Mouse (Mus musculus): ENCODE measurements around the gene Dclk2.

The Dclk2 gene

DNA sequence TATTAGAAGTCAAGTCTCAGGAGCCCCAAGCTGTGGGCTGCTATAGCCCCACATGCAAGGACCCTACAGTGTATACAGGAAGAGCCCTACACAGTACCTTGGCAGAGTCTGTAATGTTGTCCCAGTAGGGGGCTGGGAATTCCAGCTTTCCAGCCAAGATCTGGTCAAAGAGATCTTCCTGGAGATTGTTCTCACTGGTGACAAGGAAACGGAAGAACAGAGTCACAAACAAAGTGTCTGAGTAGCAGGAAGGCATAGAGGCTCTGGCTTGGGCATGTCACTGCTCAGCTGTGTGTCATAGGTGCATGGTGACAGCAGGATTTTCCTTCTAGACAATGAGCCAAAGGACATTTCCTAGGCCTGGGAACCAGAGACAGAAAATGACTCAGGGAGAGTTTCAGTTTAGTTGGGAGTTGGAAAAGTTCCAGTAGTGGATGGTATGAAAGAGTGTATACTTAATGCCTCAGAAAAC is 126.9 kb downstream of the Dclk2 start:
- no peak for DNase-seq

GRCm38 (mm10) chr3:86793264-86793663 is 127.4 kb downstream of the Dclk2 start:
- DNase-seq: no peak

GRCm38 (mm10) chr3:86789752-86790151 is 130.9 kb downstream of the Dclk2 start:
- peak; percentile 67 to 79 for DNase-seq

DNA sequence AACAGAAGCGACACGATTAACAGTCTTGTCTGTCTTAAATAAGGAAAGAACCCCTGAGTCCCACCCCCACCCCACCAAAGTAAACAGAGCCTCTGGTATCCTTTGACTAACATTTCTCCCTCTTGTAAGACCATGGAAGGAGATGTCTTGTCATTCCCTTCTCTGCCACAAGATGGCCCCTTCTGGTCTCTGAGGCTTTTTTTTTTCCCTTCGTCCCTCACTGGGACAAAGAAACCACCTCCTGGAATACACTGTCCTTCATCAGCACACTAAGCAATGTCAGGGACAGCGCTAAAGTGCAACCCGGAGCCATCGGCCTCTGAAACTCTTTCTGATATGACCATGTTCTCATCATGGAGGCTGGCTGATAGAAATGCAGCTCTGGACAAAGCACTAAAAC is 131.9 kb downstream of the Dclk2 start:
- DNase-seq: peak; percentile 67 to 71

DNA sequence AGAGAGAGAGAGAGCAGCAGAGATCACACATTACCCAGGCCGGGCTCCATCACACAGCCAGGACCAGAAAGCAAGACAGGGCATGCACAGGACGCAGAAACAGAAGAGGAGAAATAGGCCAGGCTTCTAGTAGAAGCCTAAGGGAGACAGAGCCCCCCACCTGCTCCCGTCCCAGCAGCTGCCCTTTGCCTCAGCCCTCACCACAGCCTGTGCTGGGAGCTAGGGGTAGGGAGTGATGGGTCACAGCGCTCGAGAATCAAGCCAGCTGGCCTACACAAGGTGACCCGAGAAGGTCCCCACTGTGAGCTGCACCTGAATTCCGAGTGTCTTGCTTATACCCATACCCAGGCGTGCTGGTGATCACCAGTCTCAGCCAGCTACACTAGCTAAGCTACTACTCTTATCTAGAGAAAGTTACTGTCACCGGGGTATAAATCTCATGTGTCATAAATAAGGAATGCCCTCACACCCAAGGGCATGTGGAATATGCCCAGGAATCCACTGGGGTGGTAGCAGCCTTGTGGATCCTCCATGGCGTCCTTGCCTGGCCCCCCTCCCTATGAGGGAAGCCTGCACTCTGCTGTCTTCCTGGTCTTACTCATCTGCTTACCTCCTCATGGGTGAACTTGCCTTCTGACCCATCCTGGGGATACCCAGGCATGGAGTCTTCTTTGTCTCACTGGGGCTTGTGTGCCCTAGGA is 133.1 kb downstream of the Dclk2 start:
- DNase-seq: no peak

GRCm38 (mm10) chr3:86786845-86787351 is 133.8 kb downstream of the Dclk2 start:
- peak; percentile 77 to 81 for DNase-seq

DNA sequence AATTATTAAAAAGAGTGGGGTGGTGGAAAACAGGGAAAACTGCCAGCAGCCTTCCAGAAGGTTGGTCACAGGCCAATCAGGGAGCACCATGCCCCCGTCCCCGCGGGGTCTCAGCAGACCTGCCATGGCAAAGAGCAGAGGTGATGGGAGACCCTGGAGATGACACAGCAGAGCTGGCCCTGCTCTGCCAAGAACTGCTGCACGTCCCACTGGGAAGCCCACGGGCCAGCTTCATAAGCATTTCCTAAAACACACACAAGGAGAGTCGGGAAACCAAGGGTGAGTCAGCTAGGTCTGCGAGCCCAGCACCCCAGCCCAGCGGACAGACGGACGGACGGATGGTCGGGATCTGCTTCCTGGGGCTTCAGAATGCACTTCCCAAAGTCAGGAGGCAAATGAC is 134.4 kb downstream of the Dclk2 start:
- peak in 1 of 2 experiments; percentile 33 for DNase-seq

DNA sequence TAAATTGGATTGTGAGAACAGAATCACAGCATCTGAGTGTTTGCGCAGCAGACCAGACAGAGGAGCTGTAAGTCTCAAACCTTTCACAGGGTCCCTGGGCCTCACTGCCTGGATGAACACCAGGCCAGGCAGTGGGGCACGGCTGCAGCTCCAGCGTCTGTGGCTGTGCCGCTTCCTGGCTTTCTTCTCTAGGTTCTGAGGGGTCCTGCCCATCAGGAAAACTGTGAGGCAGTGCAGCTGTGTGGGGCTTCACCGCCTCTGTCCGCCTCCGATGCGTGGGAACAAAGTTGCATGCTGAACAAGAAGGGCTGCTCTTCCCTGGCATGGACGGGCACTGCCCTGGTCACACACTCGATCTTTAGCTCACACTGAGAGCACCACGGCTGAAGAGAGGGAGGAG is 135.7 kb downstream of the Dclk2 start:
- DNase-seq: no peak

DNA sequence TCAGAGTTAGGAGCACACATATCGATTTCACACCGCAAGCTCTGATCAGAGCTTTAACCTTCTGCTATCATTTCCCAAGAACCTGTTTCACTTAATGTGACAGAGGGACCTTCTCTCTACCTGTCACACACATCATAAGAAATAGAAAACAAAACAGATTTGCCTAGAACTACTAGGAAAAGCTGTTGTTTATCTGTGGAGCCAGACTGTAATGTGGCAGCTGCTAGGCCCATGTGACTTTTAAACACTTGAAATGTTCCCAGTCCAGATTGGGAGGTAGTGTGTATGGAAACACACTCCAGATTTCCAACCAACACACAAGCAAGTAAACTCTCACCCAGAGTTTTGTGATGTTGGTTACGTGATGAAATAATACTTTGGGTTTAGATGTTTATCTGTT is 136.6 kb downstream of the Dclk2 start:
- no peak for DNase-seq

DNA sequence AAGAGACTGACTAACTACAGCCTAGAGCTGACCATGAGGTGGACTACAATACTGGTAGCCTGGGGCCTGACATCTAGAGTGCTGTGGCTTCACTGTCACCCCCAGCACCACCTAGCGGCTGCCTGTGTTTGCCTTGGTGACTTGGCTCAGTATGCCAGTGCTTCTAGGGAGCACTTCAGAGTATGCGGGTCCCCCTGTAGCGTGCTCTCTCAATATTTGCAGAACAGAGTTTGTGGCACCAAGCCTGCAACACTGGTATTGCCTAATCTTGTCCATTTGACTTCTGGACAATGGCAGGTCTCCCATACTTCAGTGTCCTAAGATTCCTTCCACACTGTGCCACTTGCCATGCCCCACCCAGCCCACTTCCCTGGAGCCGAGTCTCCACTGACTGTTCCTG is 140.9 kb downstream of the Dclk2 start:
- peak in 1 of 2 experiments; percentile 17 for DNase-seq

DNA sequence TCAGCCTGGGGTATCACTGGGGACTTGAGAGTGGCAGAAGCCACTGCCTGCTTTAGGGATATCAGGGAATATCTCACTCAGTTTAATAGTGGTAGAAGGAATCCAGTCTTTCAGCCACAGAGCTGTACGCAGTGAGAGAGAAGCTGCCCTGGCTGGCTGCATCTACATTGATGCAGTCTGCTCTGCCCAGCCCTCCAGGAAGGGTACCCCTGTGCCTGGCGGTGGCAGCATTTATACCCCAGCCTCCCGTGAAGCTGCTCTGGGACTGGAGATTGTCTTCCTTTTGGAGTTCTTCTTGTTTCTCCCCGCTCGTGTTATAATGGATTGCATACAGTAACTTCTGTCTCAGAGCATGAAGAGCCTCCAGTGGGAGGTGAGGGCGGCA is 145.2 kb downstream of the Dclk2 start:
- no peak for DNase-seq

GRCm38 (mm10) chr3:86774566-86775443 is 145.8 kb downstream of the Dclk2 start:
- DNase-seq: no peak

GRCm38 (mm10) chr3:86768969-86769368 is 151.7 kb downstream of the Dclk2 start:
- DNase-seq: no peak

GRCm38 (mm10) chr3:86768553-86768952 is 152.1 kb downstream of the Dclk2 start:
- no peak for DNase-seq

- no peak for DNase-seq
Measured at GRCm38 (mm10) chr3:86762456-86762855, 158.2 kb downstream of the Dclk2 start.

DNA sequence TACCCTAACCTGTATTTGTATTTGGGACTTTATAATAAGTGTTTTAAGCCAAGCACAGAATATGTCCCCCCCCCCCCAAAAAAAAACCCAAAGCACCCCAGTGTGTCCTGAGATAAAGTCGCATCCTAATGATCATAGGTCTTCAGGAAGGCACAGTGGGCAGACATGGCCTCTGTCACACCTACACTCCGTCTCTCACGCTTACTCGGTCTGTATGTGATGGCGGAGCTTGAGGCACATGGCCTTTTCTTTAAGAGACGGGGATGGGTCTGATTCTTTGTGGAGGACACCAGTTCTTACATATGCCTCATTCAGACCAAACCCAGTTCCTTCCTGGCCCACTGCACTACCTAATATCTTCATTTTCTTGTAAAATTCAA is 158.6 kb downstream of the Dclk2 start:
- no peak for DNase-seq

- DNase-seq: peak; percentile 58 to 73
Measured at GRCm38 (mm10) chr3:86761095-86762035, 159.3 kb downstream of the Dclk2 start.

DNA sequence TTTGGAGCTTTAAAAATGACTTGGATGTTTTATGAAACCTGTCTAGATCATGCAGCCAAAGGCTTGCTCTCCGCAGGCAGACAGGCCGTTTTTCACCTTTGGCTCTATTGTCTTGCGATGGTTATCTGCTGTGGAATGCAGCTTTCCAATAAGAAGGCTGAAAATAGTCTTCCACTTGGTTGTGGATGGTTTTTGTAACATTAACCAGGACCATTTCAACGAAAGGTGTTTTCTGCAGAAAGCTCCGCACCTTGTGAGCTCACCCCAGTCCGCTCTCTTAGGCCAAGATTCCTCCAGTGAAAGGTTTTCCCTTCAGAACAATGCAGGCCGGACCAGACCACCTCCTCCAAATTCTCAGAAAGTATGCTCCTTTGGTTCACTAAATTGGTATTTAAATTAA is 160.2 kb downstream of the Dclk2 start:
- DNase-seq: no peak

- DNase-seq: no peak
Measured at GRCm38 (mm10) chr3:86759834-86760233, 160.8 kb downstream of the Dclk2 start.

DNA sequence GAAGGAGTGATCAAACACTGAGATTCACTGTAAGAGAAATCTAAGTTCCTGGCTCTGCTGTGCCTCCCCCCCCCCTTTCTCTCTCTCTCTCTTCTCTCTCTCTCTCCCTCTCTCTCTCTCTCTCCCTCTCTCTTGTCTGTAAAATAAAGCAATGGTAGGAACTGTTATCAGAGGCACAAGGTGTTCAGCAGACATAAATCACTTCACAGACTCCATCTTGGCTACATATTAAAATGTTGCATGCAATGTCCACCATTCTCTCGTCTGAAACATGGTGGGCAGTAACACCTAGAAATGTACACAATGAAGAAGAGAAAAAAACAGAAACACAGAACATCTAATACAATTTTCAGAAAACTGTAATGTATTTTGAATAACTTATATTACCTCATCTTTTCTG is 161.3 kb downstream of the Dclk2 start:
- DNase-seq: no peak

GRCm38 (mm10) chr3:86758727-86759126 is 161.9 kb downstream of the Dclk2 start:
- no peak for DNase-seq

DNA sequence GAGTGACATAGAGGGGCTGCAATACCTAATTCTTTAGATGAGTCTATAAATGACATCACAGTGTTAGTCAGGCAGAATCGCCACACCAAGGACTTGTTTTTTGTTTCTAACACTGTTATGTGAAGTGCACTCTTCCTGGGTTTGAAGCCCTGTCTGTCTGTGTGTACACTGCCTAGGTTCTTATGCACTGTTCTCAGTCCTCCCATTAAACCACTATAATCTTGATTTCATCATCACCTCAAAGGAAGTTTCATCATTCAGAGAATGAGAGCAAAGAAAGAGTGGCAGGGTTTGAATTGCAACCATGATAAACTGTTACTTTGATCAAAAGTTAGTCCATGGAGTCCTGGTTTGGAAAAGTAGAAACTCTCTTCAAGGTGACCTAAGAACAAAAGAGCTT is 164.1 kb downstream of the Dclk2 start:
- no peak for DNase-seq
